Mouse (Mus musculus) forebrain, postnatal 0 days (tissue): ENCODE data around the gene Grm1. TPM values are rescaled to one million over a fixed set of nuclear protein-coding genes. Genes with fewer than 3 reads are reported as not detected.

ENCODE experiments used
- ATAC-seq: fragments of 200-750 bp; cut with Nextera tagmentation; 2 replicates; pipeline ENCODE4 v1.8.0; 2017; ENCODE audit warnings: mild to moderate bottlenecking, moderate library complexity
- DNase-seq: peaks from one replicate; pipeline ENCODE4 v3.0.0-alpha.2; 2015
- H3K27ac ChIP-seq: fragments of 300-500 bp; sonication (generic); 2 replicates; pipeline ENCODE4 v1.5.1; 2014; ENCODE audit warnings: low read depth, mild to moderate bottlenecking, antibody characterized with exemption, low read length, moderate library complexity, mixed read lengths
- H3K27me3 ChIP-seq: fragments of 300-500 bp; sonication (generic); 2 replicates; pipeline ENCODE4 v1.6.1; 2014; ENCODE audit warnings: mild to moderate bottlenecking, low read length, mixed read lengths; ENCODE audit not compliant: insufficient read depth
- H3K36me3 ChIP-seq: fragments of 300-500 bp; sonication (generic); 2 replicates; pipeline ENCODE4 v1.6.1; 2014; ENCODE audit warnings: mild to moderate bottlenecking, moderate library complexity; ENCODE audit not compliant: insufficient read depth
- H3K4me1 ChIP-seq: fragments of 300-500 bp; sonication (generic); 2 replicates; pipeline ENCODE4 v1.6.1; 2014; ENCODE audit warnings: antibody characterized with exemption; ENCODE audit not compliant: insufficient read depth
- H3K4me2 ChIP-seq: fragments of 300-500 bp; sonication (generic); 2 replicates; pipeline ENCODE4 v1.6.1; 2014; ENCODE audit warnings: low read depth, mild to moderate bottlenecking, moderate library complexity
- H3K4me3 ChIP-seq: fragments of 300-500 bp; sonication (generic); 2 replicates; pipeline ENCODE4 v1.5.1; 2014; ENCODE audit warnings: low read depth, low read length, mixed read lengths
- H3K9ac ChIP-seq: fragments of 300-500 bp; sonication (generic); 2 replicates; pipeline ENCODE4 v1.6.1; 2014; ENCODE audit warnings: mild to moderate bottlenecking
- H3K9me3 ChIP-seq: fragments of 300-500 bp; sonication (generic); 2 replicates; pipeline ENCODE4 v1.6.1; 2016; ENCODE audit warnings: low read length
- CTCF ChIP-seq: sonication (generic); IDR thresholded peaks from 2 replicates; pipeline ENCODE4 v1.5.1; 2016; ENCODE audit warnings: antibody characterized with exemption, control low read depth, low read depth
- WGBS: fragments of 180-500 bp; shearing (Covaris S2); extraction: QIAGEN DNeasy Blood & Tissue Kit; methylation state at CpG from one replicate; pipeline ENCODE4 v1.1.7; 2014; 5-methylcytosine and 5-hydroxymethylcytosine counted together
- polyA plus RNA-seq: library from polyadenylated mRNA; unstranded; fragments of >200 nt; fragmentation: Nextera tagmentation; extraction: Ambion mirVana; gene quantifications from 2 replicates; pipeline ENCODE4 v1.2.1, GENCODE M21; 2015
- total RNA-seq: library from RNA; depleted of rRNA; stranded (reverse); fragments of >200 nt; gene quantifications from 2 replicates; pipeline ENCODE4 v1.2.3, GENCODE M21; 2014

Grm1 gene
- total and polyA plus RNA-seq, 2 experiments from 2014 or later, result 10.7 to 21.1 TPM

DNA sequence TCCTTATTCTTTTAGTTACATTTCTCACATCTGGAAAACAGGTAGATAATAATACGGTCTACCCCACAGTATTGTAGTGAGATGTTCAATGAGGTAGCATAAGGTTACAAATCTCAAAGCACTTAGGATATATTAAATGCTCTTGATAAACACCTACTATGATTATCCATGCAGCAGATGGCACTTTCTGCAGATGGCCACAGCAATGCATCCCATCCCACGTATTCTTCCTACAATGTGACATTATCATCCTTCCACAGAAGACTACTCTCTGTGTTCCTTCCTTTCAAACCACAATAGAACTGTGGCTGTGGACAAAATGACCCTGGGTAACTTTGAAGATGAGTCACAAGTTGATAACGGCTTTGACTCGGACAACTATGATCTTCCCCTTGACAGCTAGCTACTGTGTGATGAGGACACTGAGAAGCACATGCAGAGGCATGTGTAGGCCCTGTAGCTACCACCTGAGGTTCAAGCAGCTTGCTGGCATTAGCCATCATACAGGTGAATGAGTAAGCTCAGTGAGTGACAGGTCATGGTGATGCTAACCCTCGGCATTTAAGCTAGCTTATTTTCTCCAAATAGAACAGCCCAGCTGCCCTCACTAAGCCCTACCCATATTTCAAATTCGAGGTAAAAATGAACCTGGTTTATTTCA lies 117.5 kb downstream of the Grm1 start:
- ATAC-seq (no peak), DNase-seq (no peak)
- Histone ChIP-seq H3K4me2 (no peak overlapping the region), H3K4me3 (no peak overlapping the region), H3K9me3 (no peaks in the 10 kb centered on the region), H3K9ac (no peak overlapping the region), H3K36me3 (no peaks in the 10 kb centered on the region), H3K27ac (no peak overlapping the region), H3K4me1 (no peaks in the 10 kb centered on the region), H3K27me3 (no peaks in the 10 kb centered on the region)
- no peak for TF ChIP-seq CTCF
- WGBS, result 82% methylated on average over 6 of the region's 6 CpGs

GRCm38 (mm10) chr10:10950557-10950956 lies 131.6 kb downstream of the Grm1 start:
- no peaks in the 10 kb centered on the region for H3K4me1 ChIP-seq
- H3K27me3 ChIP-seq, result no peaks in the 10 kb centered on the region
- no peaks in the 10 kb centered on the region for H3K36me3 ChIP-seq
- H3K4me3 ChIP-seq, result no peak overlapping the region
- ATAC-seq (no peak), DNase-seq (no peak)
- no peak overlapping the region for H3K9ac ChIP-seq
- TF ChIP-seq CTCF, result no peak
- H3K9me3 ChIP-seq, result no peaks in the 10 kb centered on the region
- H3K4me2 ChIP-seq, result no peak overlapping the region
- 75% methylated on average over 3 of the region's 3 CpGs for WGBS
- no peak overlapping the region for H3K27ac ChIP-seq

GRCm38 (mm10) chr10:10949172-10949571 lies 133.0 kb downstream of the Grm1 start:
- DNase-seq (peak; percentile 59), ATAC-seq (peak; percentile 86)
- no peaks in the 10 kb centered on the region for H3K9me3 ChIP-seq
- no peak overlapping the region for H3K4me2 ChIP-seq
- H3K4me1 ChIP-seq, result no peaks in the 10 kb centered on the region
- no peak overlapping the region for H3K27ac ChIP-seq
- no peaks in the 10 kb centered on the region for H3K36me3 ChIP-seq
- TF ChIP-seq CTCF, result no peak
- H3K9ac ChIP-seq, result no peak overlapping the region
- 57% methylated on average over 3 of the region's 3 CpGs for WGBS
- H3K27me3 ChIP-seq, result no peaks in the 10 kb centered on the region
- H3K4me3 ChIP-seq, result no peak overlapping the region

DNA sequence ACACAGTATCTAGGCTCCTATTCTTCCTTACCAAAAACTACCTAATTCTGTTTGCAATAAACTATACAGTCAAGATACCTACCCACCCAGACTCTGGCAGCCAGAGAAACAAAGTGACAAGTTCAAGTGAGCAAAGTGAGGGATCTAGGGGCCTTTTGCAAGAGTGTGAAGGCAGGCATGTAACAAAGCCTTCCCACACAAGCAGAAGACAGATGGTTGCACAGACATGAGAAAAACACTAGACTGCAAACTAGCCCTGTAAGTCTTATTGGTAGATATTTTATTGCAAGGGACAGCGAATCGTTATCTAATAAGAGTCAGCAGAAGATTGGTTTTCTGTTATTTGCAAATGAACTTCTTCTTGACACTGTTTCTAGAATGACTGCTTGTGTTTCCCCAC lies 134.6 kb downstream of the Grm1 start:
- no peaks in the 10 kb centered on the region for H3K36me3 ChIP-seq
- ATAC-seq, result no peak
- no peaks in the 10 kb centered on the region for H3K9me3 ChIP-seq
- H3K27ac ChIP-seq, result no peak overlapping the region
- WGBS, result 87% methylated on average over 2 of the region's 2 CpGs
- H3K4me1 ChIP-seq, result no peaks in the 10 kb centered on the region
- no peak overlapping the region for H3K9ac ChIP-seq
- H3K4me3 ChIP-seq, result no peak overlapping the region
- H3K27me3 ChIP-seq, result no peaks in the 10 kb centered on the region
- TF ChIP-seq CTCF, result no peak
- no peak overlapping the region for H3K4me2 ChIP-seq
- no peak for DNase-seq

- no peak overlapping the region for H3K9ac ChIP-seq
- H3K4me2 ChIP-seq, result no peak overlapping the region
- 84% methylated on average over 2 of the region's 2 CpGs for WGBS
- no peaks in the 10 kb centered on the region for H3K36me3 ChIP-seq
- H3K27ac ChIP-seq, result no peak overlapping the region
- ATAC-seq, result no peak
- H3K4me1 ChIP-seq, result no peaks in the 10 kb centered on the region
- no peak overlapping the region for H3K4me3 ChIP-seq
- DNase-seq, result no peak
- H3K27me3 ChIP-seq, result no peaks in the 10 kb centered on the region
- no peaks in the 10 kb centered on the region for H3K9me3 ChIP-seq
- no peak for TF ChIP-seq CTCF
Observed at GRCm38 (mm10) chr10:10944003-10944402, 138.2 kb downstream of the Grm1 start.

DNA sequence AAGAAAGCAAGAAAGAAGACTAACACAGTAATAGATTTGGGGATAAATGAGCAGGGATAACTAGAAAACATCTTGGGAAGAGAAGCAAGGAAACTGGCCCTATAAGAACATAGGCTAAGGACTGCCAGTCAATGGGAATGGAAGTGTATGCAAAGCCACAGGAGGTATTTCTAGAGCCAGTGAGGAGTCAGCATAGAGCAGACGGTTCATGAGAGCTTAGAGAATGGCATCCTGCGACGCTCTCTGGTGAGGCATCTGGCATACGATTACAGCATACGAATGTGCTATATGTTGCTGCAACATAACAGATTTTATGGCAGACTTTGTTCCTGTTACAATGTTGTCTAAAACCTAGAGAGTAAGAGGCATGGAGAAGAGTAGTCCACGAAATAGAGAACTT lies 139.9 kb downstream of the Grm1 start:
- DNase-seq (peak; percentile 72), ATAC-seq (peak; percentile 94)
- H3K4me1 ChIP-seq, result no peaks in the 10 kb centered on the region
- no peak overlapping the region for H3K9ac ChIP-seq
- no peaks in the 10 kb centered on the region for H3K36me3 ChIP-seq
- H3K27ac ChIP-seq, result no peak overlapping the region
- TF ChIP-seq CTCF, result no peak
- no peak overlapping the region for H3K4me3 ChIP-seq
- H3K4me2 ChIP-seq, result no peak overlapping the region
- H3K9me3 ChIP-seq, result no peaks in the 10 kb centered on the region
- no peaks in the 10 kb centered on the region for H3K27me3 ChIP-seq
- 57% methylated on average over 6 of the region's 6 CpGs for WGBS

- H3K4me2 ChIP-seq, result no peak overlapping the region
- H3K9me3 ChIP-seq, result no peaks in the 10 kb centered on the region
- no peak overlapping the region for H3K9ac ChIP-seq
- no peaks in the 10 kb centered on the region for H3K4me1 ChIP-seq
- no peaks in the 10 kb centered on the region for H3K27me3 ChIP-seq
- DNase-seq (no peak), ATAC-seq (no peak)
- H3K36me3 ChIP-seq, result no peaks in the 10 kb centered on the region
- WGBS, result 59% methylated on average over 3 of the region's 3 CpGs
- no peak overlapping the region for H3K4me3 ChIP-seq
- H3K27ac ChIP-seq, result no peak overlapping the region
- no peak for TF ChIP-seq CTCF
Observed at GRCm38 (mm10) chr10:10935806-10936205, 146.3 kb downstream of the Grm1 start.
